Mouse (Mus musculus) activated CD4-positive, CD25-positive, alpha-beta regulatory T cell (primary cell): ENCODE data around the gene Zfp42. TPM values are rescaled to one million over a fixed set of nuclear protein-coding genes. Genes with fewer than 3 reads are reported as not detected.

Source experiments
- polyA plus RNA-seq, 2 experiments: library from polyadenylated mRNA; unstranded; fragments of 100-300 nt; shearing (Covaris generic); gene quantifications; one replicate each; pipeline ENCODE4 v1.2.1; 2017

The Zfp42 gene
- polyA plus RNA-seq, result not detected

DNA sequence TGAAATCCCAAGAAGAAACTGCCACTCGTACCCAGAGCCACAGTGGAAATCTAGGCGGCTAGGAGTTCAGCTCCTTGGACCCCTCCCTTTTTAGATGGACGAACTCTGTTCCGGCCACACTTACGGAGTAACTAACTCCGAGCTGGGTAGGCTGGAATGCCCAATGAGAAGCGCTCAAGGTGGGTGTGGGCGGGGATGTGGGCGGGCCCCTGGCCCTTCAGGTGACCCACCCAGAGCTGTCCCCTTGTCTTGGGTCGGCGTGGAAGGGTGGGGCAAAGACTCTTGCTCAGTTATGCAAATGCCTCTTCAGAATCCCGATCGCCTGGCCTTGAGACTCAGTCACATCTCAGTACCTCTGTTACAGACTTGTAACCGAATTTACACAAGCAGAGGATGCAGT, at the start of gene Zfp42:
Gene Zfp42 (minus strand): TSS at position 85 of the 400 bp plus-strand sequence.

Other genes starting within 250 kb of the Zfp42 start
- under 1 TPM in 1 of 2 experiments, not detected in 1; 0.36 TPM for gene Triml1, start 165.5 kb downstream of the Zfp42 start, polyA plus RNA-seq
- gene Triml2, start 126.4 kb downstream of the Zfp42 start, polyA plus RNA-seq, result not detected
- gene Adam26b, start 221.1 kb upstream of the Zfp42 start, polyA plus RNA-seq, result not detected